Mouse (Mus musculus) urinary bladder, postnatal 0 days (tissue): Measurements from ENCODE around the gene Gpx1. TPM values are rescaled to one million over a fixed set of nuclear protein-coding genes. Genes with fewer than 3 reads are reported as not detected.

Source experiments
- polyA plus RNA-seq: library from polyadenylated mRNA; unstranded; fragments of >200 nt; fragmentation: Nextera tagmentation; extraction: Ambion mirVana; gene quantifications from 2 replicates; pipeline ENCODE4 v1.2.1, GENCODE M21; 2015

Gene Gpx1
- polyA plus RNA-seq: 814 and 969 TPM in 2 replicates

GRCm38 (mm10) chr9:108338886-108339781, at the start of gene Gpx1:
TSS of gene Gpx1 (plus strand) at chr9:108338903.

DNA sequence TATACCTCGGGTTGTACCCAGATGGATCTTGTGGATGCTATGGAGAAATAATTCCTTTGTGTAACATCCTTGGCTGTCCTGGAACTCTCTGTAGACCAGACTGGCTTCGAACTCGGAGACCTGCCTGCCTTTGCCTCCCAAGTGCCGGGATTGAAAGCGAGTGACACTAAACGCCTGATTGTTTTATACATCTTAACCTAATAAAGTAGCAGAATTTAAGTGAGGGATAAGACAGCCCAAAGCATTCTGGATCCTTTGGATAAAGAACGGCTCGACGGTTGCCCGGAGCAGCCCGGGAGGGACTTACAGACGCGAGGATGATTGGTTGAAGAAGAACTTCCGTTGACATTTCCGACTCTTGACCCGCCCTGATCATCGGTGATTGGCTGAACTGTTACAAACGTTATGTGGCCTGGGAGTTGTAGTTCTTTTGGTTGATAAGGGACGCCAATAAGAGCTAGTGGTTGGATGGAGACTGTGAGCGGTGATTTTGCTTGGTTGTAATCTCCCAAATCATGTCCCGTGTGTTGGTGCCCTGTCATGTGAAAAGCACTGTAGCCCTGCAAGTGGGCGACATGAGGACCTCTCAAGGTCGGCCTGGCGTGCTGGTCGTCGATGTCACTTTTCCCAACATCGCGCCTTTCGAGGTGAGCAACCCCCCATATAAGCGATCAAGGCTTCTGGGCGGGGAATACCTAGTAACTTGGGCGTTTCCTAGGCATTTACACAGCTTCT, 48.5 kb upstream of the Gpx1 start, which contains the start of gene Nicn1:
Nicn1 (plus strand) TSS at position 414 of the 735 bp plus-strand sequence.

GRCm38 (mm10) chr9:108296453-108297355, 42.0 kb upstream of the Gpx1 start, which contains the start of gene Amt:
TSS of gene Amt (plus strand) at chr9:108296853.

DNA sequence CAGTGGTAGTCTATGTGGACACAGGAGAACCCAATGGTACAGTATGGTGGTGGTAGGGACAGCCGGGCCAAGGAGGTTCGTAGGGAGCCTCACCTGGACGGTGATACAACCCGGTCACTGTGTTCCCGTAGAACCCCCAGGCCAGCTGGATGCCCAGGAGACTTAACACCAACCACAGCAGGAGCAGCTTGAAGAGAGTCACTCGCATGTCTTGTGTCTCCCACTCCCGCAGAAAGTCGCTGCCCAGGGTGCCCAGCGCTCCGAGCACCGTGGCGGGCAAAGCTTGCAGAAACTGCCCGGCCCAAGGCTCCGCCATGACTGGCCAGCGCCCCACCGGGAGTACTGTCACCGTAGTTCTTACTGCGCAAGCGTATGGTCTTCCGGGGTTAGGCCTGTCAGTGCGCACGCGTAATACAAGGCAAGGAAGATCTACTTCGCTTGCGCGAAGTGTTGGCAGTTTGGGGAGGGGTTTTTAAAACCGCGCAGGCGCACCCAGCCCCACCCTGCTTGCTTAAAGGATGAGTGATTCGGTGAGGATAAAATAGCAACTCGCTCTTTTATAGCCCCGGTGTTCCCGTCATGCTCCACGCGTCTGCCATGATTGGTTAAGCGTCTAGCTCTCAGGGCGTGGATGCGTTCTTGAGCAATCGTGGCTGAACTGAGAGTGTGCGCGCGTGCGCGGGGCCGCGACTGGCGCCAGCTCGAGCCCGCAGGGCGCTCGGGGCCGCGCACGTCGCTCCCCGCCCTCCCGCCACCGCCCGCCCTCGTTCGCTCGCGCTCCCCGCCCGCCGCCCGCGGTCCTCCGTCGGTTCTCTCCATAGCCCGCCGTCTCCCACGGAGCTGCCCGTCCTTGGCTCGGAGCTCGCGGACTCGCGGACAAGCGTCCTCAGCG, 32.8 kb upstream of the Gpx1 start, which contains the start of the genes Rhoa and Tcta:
Rhoa (plus strand) TSS at position 501 of the 892 bp plus-strand sequence.
Tcta (minus strand) TSS at position 532 of the 892 bp plus-strand sequence.

DNA sequence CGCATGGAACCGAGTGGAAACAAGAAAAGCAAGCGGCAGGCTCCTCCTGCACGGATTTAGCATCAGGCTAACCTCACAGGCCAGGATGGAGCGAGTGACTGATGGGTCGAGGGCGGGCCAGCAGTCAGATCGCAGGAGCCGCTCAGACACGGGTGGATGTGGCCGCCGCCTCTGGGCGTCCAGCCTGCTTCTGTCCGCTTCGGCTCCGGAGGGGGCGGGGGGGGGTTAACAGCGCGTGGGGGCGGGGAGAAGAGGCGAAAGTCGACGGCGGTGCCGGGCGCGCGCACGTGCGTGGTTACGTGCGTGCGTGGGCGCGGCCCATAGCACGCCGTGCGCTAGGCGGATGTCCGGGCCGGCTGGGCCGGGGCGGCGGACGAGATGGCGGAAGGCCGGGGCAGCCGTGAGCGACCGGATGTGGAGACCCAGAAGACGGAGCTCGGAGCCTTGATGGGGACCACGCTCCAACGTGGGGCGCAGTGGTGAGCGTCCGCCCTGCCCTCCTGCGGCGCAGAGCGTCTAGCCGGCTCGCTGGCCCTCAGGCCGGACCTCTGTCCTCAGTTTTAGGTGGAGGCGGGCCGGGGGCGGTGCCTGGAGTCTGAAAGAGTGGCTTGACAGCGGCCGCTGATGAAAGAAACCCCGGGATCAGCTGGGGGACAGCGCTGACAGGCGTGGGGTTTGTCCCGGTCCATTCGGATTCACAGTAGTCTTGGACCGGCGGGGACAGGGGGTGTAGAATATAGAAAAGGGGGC, 9.0 kb downstream of the Gpx1 start, which contains the start of gene Usp4:
Usp4 (plus strand) TSS at position 314 of the 750 bp plus-strand sequence.

Other genes starting within 250 kb of the Gpx1 start
- gene Apeh, start 244.3 kb upstream of the Gpx1 start, polyA plus RNA-seq: 36.0 and 39.2 TPM in 2 replicates
- gene Bsn, start 148.5 kb upstream of the Gpx1 start, polyA plus RNA-seq: 0.39 and 0.42 TPM in 2 replicates
- 81.3 and 103 TPM in 2 replicates for gene Dag1, start 74.9 kb upstream of the Gpx1 start, polyA plus RNA-seq
- 37.6 and 38.5 TPM in 2 replicates for gene Nicn1, start 48.5 kb upstream of the Gpx1 start, polyA plus RNA-seq
- 14.0 and 15.7 TPM in 2 replicates for gene Amt, start 42.0 kb upstream of the Gpx1 start, polyA plus RNA-seq
- 420 and 517 TPM in 2 replicates for gene Rhoa, start 32.8 kb upstream of the Gpx1 start, polyA plus RNA-seq
- 67.6 and 71.3 TPM in 2 replicates for gene Tcta, start 32.7 kb upstream of the Gpx1 start, polyA plus RNA-seq
- gene Usp4, start 8.9 kb downstream of the Gpx1 start, polyA plus RNA-seq: 58.2 and 60.8 TPM in 2 replicates
- gene 1700102P08Rik, start 53.9 kb downstream of the Gpx1 start, polyA plus RNA-seq: 0.11 and 0.19 TPM in 2 replicates
- 0.29 and 0.34 TPM in 2 replicates for gene Ccdc36, start 89.6 kb downstream of the Gpx1 start, polyA plus RNA-seq
- gene BC048562, start 97.6 kb downstream of the Gpx1 start, polyA plus RNA-seq: not detected in 2 replicates
- 34.8 and 36.1 TPM in 2 replicates for gene Ccdc71, start 121.6 kb downstream of the Gpx1 start, polyA plus RNA-seq
- 33.7 and 35.9 TPM in 2 replicates for gene Klhdc8b, start 122.7 kb downstream of the Gpx1 start, polyA plus RNA-seq
- 44.4 and 47.7 TPM in 2 replicates for gene Lamb2, start 140.8 kb downstream of the Gpx1 start, polyA plus RNA-seq
- gene Usp19, start 151.7 kb downstream of the Gpx1 start, polyA plus RNA-seq: 32.0 and 32.9 TPM in 2 replicates
- gene Qars, start 168.8 kb downstream of the Gpx1 start, polyA plus RNA-seq: 67.1 and 72.1 TPM in 2 replicates
- 61.3 and 67.2 TPM in 2 replicates for gene Qrich1, start 177.9 kb downstream of the Gpx1 start, polyA plus RNA-seq
- 69.2 and 70.6 TPM in 2 replicates for gene Impdh2, start 221.4 kb downstream of the Gpx1 start, polyA plus RNA-seq
- 36.5 and 41.8 TPM in 2 replicates for gene Ndufaf3, start 228.5 kb downstream of the Gpx1 start, polyA plus RNA-seq
- gene Dalrd3, start 231.0 kb downstream of the Gpx1 start, polyA plus RNA-seq: 38.5 and 41.8 TPM in 2 replicates
- 29.2 and 32.3 TPM in 2 replicates for gene Wdr6, start 239.8 kb downstream of the Gpx1 start, polyA plus RNA-seq